Mouse (Mus musculus) lung, postnatal 4 days (tissue): Measurements from ENCODE around the gene Fgd3.
A peak's percentile ranks its signal among the peaks of the same experiment; 100 is the strongest.

Source experiments
- DNase-seq, 2 experiments: peaks; one replicate each; pipeline ENCODE4 v3.0.0; 2021

Fgd3 gene

GRCm38 (mm10) chr13:49320040-49320439, at the start of gene Fgd3:
Gene Fgd3 (minus strand): TSS chr13:49320311.
- peak in 1 of 2 experiments; percentile 57 for DNase-seq

GRCm38 (mm10) chr13:49369404-49369803, 49.3 kb upstream of the Fgd3 start:
- DNase-seq = no peak

GRCm38 (mm10) chr13:49367657-49368440, 47.7 kb upstream of the Fgd3 start:
- no peak for DNase-seq

GRCm38 (mm10) chr13:49364716-49365115, 44.6 kb upstream of the Fgd3 start:
- peak in 1 of 2 experiments; percentile 41 for DNase-seq

GRCm38 (mm10) chr13:49362804-49363203, 42.7 kb upstream of the Fgd3 start:
- peak in 1 of 2 experiments; percentile 18 for DNase-seq

GRCm38 (mm10) chr13:49362364-49362763, 42.3 kb upstream of the Fgd3 start:
- DNase-seq = peak in 1 of 2 experiments; percentile 41

GRCm38 (mm10) chr13:49360906-49361406, 40.8 kb upstream of the Fgd3 start:
- DNase-seq = peak in 1 of 2 experiments; percentile 22

GRCm38 (mm10) chr13:49358184-49358583, 38.1 kb upstream of the Fgd3 start:
- DNase-seq = no peak

GRCm38 (mm10) chr13:49357367-49358026, 37.4 kb upstream of the Fgd3 start:
- DNase-seq = no peak

- no peak for DNase-seq
These were observed 36.0 kb upstream of the Fgd3 start for GRCm38 (mm10) chr13:49356090-49356489.

GRCm38 (mm10) chr13:49355461-49356061, 35.5 kb upstream of the Fgd3 start:
- DNase-seq = no peak

GRCm38 (mm10) chr13:49353991-49354507, 33.9 kb upstream of the Fgd3 start:
- no peak for DNase-seq

GRCm38 (mm10) chr13:49353422-49353821, 33.3 kb upstream of the Fgd3 start:
- no peak for DNase-seq

- DNase-seq = no peak
These were observed 32.6 kb upstream of the Fgd3 start for GRCm38 (mm10) chr13:49352581-49353159.

GRCm38 (mm10) chr13:49349836-49350505, 29.9 kb upstream of the Fgd3 start:
- no peak for DNase-seq

- no peak for DNase-seq
These were observed 29.2 kb upstream of the Fgd3 start for GRCm38 (mm10) chr13:49349335-49349734.

- DNase-seq = no peak
These were observed 28.4 kb upstream of the Fgd3 start for GRCm38 (mm10) chr13:49348522-49348921.

GRCm38 (mm10) chr13:49345476-49345875, 25.4 kb upstream of the Fgd3 start:
- peak; percentile 51 to 82 for DNase-seq

GRCm38 (mm10) chr13:49344567-49344966, 24.5 kb upstream of the Fgd3 start:
- no peak for DNase-seq

GRCm38 (mm10) chr13:49342723-49343100, 22.6 kb upstream of the Fgd3 start:
- no peak for DNase-seq

GRCm38 (mm10) chr13:49341831-49342722, 22.0 kb upstream of the Fgd3 start:
- no peak for DNase-seq
